ENCODE assay signal across 8 mouse cellular contexts in the genomic region with DNA sequence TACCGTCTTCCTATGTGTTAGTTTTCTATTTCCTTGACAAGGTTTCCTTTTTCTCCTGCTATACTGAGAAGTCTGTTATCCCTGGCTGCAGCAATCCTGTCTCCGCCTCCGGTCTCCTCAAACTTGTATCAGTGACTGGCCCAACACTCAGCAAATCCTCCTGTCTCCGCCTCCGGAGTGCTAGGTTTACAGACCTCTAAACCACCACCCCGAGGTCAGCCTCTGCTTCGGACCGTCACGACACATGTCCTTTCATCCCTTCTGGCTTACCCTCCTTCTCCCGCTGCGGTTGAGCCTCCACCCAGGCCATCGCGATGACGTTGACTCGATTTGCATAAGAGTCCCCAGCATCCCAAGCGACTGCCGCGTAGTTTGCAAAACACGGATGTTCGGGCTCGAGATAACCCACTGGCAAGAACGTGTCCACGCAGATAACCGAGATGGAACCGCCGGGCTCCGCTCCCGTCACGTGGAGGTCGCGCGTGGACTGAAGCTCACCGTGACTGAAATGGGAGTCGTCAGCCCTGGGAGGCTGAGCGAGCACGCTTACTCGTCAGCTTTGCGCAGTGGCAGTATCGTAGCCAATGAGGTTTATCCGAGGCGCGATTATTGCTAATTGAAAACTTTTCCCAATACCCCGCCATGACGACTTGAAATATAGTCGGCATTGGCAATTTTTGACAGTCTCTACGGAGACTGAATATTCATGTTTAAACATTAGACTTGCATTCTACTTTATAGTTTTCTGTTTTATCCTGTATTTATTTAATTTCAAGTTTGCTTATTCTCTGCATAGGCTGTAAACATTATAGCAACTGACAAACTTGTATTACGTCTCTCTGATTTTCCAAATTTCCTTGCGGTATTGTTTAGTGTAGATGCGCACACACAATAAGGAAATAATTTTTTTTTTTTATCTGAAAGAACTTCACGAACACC. TPM values are rescaled to one million over a fixed set of nuclear protein-coding genes. Genes with fewer than 3 reads are reported as not detected.
DNase-seq lines count a peak whose midpoint lies in the region; ATAC-seq lines count a peak whose summit lies in the region.

No protein-coding gene starts in this region.

- peaks cover 26% of the 10 kb centered on the region for H3K4me1 ChIP-seq in hindbrain, embryonic 15.5 days (replicated peaks)

- peak; percentile 83 for ATAC-seq in hindbrain, embryonic 15.5 days (ENCODE audit: low FRiP score, low read depth)

- H3K9me3 ChIP-seq in hindbrain, embryonic 15.5 days: no peaks in the 10 kb centered on the region

- peak overlapping the region; percentile 74 for H3K4me2 ChIP-seq in hindbrain, embryonic 15.5 days

- peak; percentile 99 for DNase-seq in R1 (ENCODE audit: low read depth, low spot score)
- DNase-seq in cerebellum, postnatal 14 days: peak; percentile 93 to 94
- DNase-seq in frontal cortex, postnatal 25 days (ENCODE audit: low spot score in 2 of 2): peak; percentile 75 to 83
- peak; percentile 82 for DNase-seq in left cerebral cortex, adult 11 months (ENCODE audit: low spot score)
- peak; percentile 90 to 91 for DNase-seq in lung, postnatal 4 days
- DNase-seq in retina, postnatal 7 days (ENCODE audit: low read depth, low spot score): peak; percentile 96
- peak; percentile 87 for DNase-seq in urinary bladder, postnatal 14 days (ENCODE audit: low spot score)

- H3K36me3 ChIP-seq in hindbrain, embryonic 15.5 days: no peaks in the 10 kb centered on the region

- H3K9ac ChIP-seq in hindbrain, embryonic 15.5 days: peak overlapping the region; percentile 84

- peak overlapping the region; percentile 44 for H3K4me3 ChIP-seq in hindbrain, embryonic 15.5 days

- under 1% methylated on average over 50 of the region's 50 CpGs for WGBS in hindbrain, embryonic 15.5 days

- H3K27ac ChIP-seq in hindbrain, embryonic 15.5 days (replicated peaks): peak overlapping the region; percentile 100

- H3K27me3 ChIP-seq in hindbrain, embryonic 15.5 days: no peaks in the 10 kb centered on the region

RNA-seq across cellular contexts. Expression of a gene that starts 5.4 kb away (rescaled TPM):
- polyA plus RNA-seq in hindbrain, embryonic 15.5 days (2015; fragmentation: Nextera tagmentation; extraction: Ambion mirVana): 27.3 and 32.2 TPM in 2 replicates

RNA-seq across cellular contexts. Expression of a gene that starts 16.5 kb away (rescaled TPM):
- 22.0 and 24.3 TPM in 2 replicates for polyA plus RNA-seq in hindbrain, embryonic 15.5 days (2015; fragmentation: Nextera tagmentation; extraction: Ambion mirVana)

RNA-seq across cellular contexts. Expression of a gene that starts 23.9 kb away (rescaled TPM):
- polyA plus RNA-seq in hindbrain, embryonic 15.5 days (2015; fragmentation: Nextera tagmentation; extraction: Ambion mirVana): 0.54 TPM in 1 of 2 replicates, not detected in the other

Comparison
In these comparisons a context has a peak if more than half of its experiments do, and no peak if none do; other contexts are left out.
1. Peak in every context shown above with its lines: DNase-seq, ATAC-seq, H3K4me3 ChIP-seq and H3K27ac ChIP-seq.